Mouse (Mus musculus): ENCODE data around the gene Rere. TPM values are rescaled to one million over a fixed set of nuclear protein-coding genes. Genes with fewer than 3 reads are reported as not detected.
A peak's percentile ranks its signal among the peaks of the same experiment; 100 is the strongest.

Gene Rere
- polyA plus RNA-seq, 1 experiment from 2014 or later: 19.7 TPM

GRCm38 (mm10) chr4:150327476-150327875 lies 46.0 kb downstream of the Rere start:
- Histone ChIP-seq H3K4me2 (no peak overlapping the region), H3K9me3 (no peaks in the 10 kb centered on the region; the same call in 1 of the 2 replicates), H3K4me3 (no peak overlapping the region), H3K27ac (no peak overlapping the region), H3K9ac (no peak overlapping the region), H3K27me3 (no peaks in the 10 kb centered on the region), H3K4me1 (peaks cover 15% of the 10 kb centered on the region), H3K36me3 (peaks cover 4% of the 10 kb centered on the region; the same call in 1 of the 2 replicates)
- ATAC-seq (ENCODE audit: insufficient number of reproducible peaks, low FRiP score, low TSS enrichment, low read depth): no peak
- WGBS: 77% methylated on average over 4 of the region's 4 CpGs

GRCm38 (mm10) chr4:150333927-150334682 lies 52.7 kb downstream of the Rere start:
- ATAC-seq (ENCODE audit: insufficient number of reproducible peaks, low FRiP score, low TSS enrichment, low read depth): no peak
- WGBS: 58% methylated on average over 4 of the region's 4 CpGs
- H3K27me3 ChIP-seq: no peaks in the 10 kb centered on the region
- peaks cover 6% of the 10 kb centered on the region; the same call in 1 of the 2 replicates for H3K4me1 ChIP-seq
- H3K4me3 ChIP-seq: no peak overlapping the region
- H3K9me3 ChIP-seq: no peaks in the 10 kb centered on the region
- H3K36me3 ChIP-seq: peaks cover 4% of the 10 kb centered on the region; the same call in 1 of the 2 replicates
- H3K4me2 ChIP-seq: no peak overlapping the region
- H3K9ac ChIP-seq: no peak overlapping the region
- H3K27ac ChIP-seq: no peak overlapping the region

- Histone ChIP-seq H3K36me3 (no peaks in the 10 kb centered on the region), H3K4me2 (no peak overlapping the region), H3K9me3 (no peaks in the 10 kb centered on the region), H3K9ac (no peak overlapping the region), H3K27me3 (no peaks in the 10 kb centered on the region), H3K4me3 (no peak overlapping the region), H3K27ac (no peak overlapping the region), H3K4me1 (peaks cover 3% of the 10 kb centered on the region; the same call in 1 of the 2 replicates)
- no peak for ATAC-seq (ENCODE audit: insufficient number of reproducible peaks, low FRiP score, low TSS enrichment, low read depth)
- 98% methylated on average over 1 of the region's 1 CpGs for WGBS
Observed at GRCm38 (mm10) chr4:150337260-150337659, 55.8 kb downstream of the Rere start.

GRCm38 (mm10) chr4:150338906-150339650 lies 57.6 kb downstream of the Rere start:
- H3K4me2 ChIP-seq: no peak overlapping the region
- H3K4me3 ChIP-seq: no peak overlapping the region
- no peak overlapping the region for H3K27ac ChIP-seq
- peaks cover 3% of the 10 kb centered on the region; the same call in 1 of the 2 replicates for H3K4me1 ChIP-seq
- ATAC-seq (ENCODE audit: insufficient number of reproducible peaks, low FRiP score, low TSS enrichment, low read depth): peak; percentile 40; the same call in 1 of the 2 replicates
- no peaks in the 10 kb centered on the region for H3K27me3 ChIP-seq
- no peaks in the 10 kb centered on the region for H3K9me3 ChIP-seq
- H3K36me3 ChIP-seq: no peaks in the 10 kb centered on the region
- H3K9ac ChIP-seq: no peak overlapping the region
- WGBS: 46% methylated on average over 8 of the region's 8 CpGs

- no peak for ATAC-seq (ENCODE audit: insufficient number of reproducible peaks, low FRiP score, low TSS enrichment, low read depth)
- H3K4me3 ChIP-seq: no peak overlapping the region
- no peak overlapping the region for H3K4me2 ChIP-seq
- H3K9ac ChIP-seq: no peak overlapping the region
- WGBS: 86% methylated on average over 6 of the region's 6 CpGs
- H3K4me1 ChIP-seq: peaks cover 3% of the 10 kb centered on the region; the same call in 1 of the 2 replicates
- H3K27ac ChIP-seq: no peak overlapping the region
- H3K9me3 ChIP-seq: no peaks in the 10 kb centered on the region
- H3K27me3 ChIP-seq: no peaks in the 10 kb centered on the region
- no peaks in the 10 kb centered on the region for H3K36me3 ChIP-seq
Observed at GRCm38 (mm10) chr4:150340796-150341525, 59.5 kb downstream of the Rere start.

- Histone ChIP-seq H3K4me1 (peaks cover 8% of the 10 kb centered on the region; the same call in 1 of the 2 replicates), H3K27ac (no peak overlapping the region), H3K9ac (no peak overlapping the region), H3K9me3 (no peaks in the 10 kb centered on the region), H3K4me3 (no peak overlapping the region), H3K27me3 (no peaks in the 10 kb centered on the region), H3K4me2 (no peak overlapping the region), H3K36me3 (no peaks in the 10 kb centered on the region)
- WGBS: 69% methylated on average over 3 of the region's 3 CpGs
- no peak for ATAC-seq (ENCODE audit: insufficient number of reproducible peaks, low FRiP score, low TSS enrichment, low read depth)
Observed at GRCm38 (mm10) chr4:150344526-150344925, 63.1 kb downstream of the Rere start.

GRCm38 (mm10) chr4:150346651-150347386 lies 65.4 kb downstream of the Rere start:
- no peak for ATAC-seq (ENCODE audit: insufficient number of reproducible peaks, low FRiP score, low TSS enrichment, low read depth)
- no peak overlapping the region for H3K9ac ChIP-seq
- WGBS: 37% methylated on average over 4 of the region's 4 CpGs

GRCm38 (mm10) chr4:150347387-150347672 lies 65.9 kb downstream of the Rere start:
- Histone ChIP-seq H3K27ac (no peak overlapping the region), H3K4me3 (no peak overlapping the region), H3K36me3 (no peaks in the 10 kb centered on the region), H3K4me2 (no peak overlapping the region), H3K27me3 (no peaks in the 10 kb centered on the region), H3K9me3 (no peaks in the 10 kb centered on the region), H3K9ac (no peak overlapping the region), H3K4me1 (peaks cover 10% of the 10 kb centered on the region; the same call in 1 of the 2 replicates)
- no peak for ATAC-seq (ENCODE audit: insufficient number of reproducible peaks, low FRiP score, low TSS enrichment, low read depth)
- WGBS: 11% methylated on average over 2 of the region's 2 CpGs

More at GRCm38 (mm10) chr4:150346651-150347386, 65.4 kb downstream of the Rere start:
- no peaks in the 10 kb centered on the region for H3K36me3 ChIP-seq
- no peak overlapping the region for H3K27ac ChIP-seq
- no peaks in the 10 kb centered on the region for H3K27me3 ChIP-seq
- no peak overlapping the region for H3K4me2 ChIP-seq
- H3K4me1 ChIP-seq: peaks cover 10% of the 10 kb centered on the region; the same call in 1 of the 2 replicates
- H3K4me3 ChIP-seq: no peak overlapping the region
- H3K9me3 ChIP-seq: no peaks in the 10 kb centered on the region

- peaks cover 10% of the 10 kb centered on the region; the same call in 1 of the 2 replicates for H3K4me1 ChIP-seq
- H3K36me3 ChIP-seq: no peaks in the 10 kb centered on the region
- WGBS: 81% methylated on average over 6 of the region's 6 CpGs
- ATAC-seq (ENCODE audit: insufficient number of reproducible peaks, low FRiP score, low TSS enrichment, low read depth): no peak
- no peaks in the 10 kb centered on the region for H3K9me3 ChIP-seq
- no peak overlapping the region for H3K27ac ChIP-seq
- no peaks in the 10 kb centered on the region for H3K27me3 ChIP-seq
- H3K4me3 ChIP-seq: no peak overlapping the region
- no peak overlapping the region for H3K9ac ChIP-seq
- H3K4me2 ChIP-seq: no peak overlapping the region
Observed at GRCm38 (mm10) chr4:150349680-150350101, 68.2 kb downstream of the Rere start.

GRCm38 (mm10) chr4:150351419-150352075 lies 70.1 kb downstream of the Rere start:
- Histone ChIP-seq H3K27ac (no peak overlapping the region), H3K4me2 (no peak overlapping the region), H3K36me3 (no peaks in the 10 kb centered on the region), H3K9ac (no peak overlapping the region), H3K9me3 (no peaks in the 10 kb centered on the region), H3K27me3 (no peaks in the 10 kb centered on the region), H3K4me3 (no peak overlapping the region), H3K4me1 (peaks cover 10% of the 10 kb centered on the region; the same call in 1 of the 2 replicates)
- no peak for ATAC-seq (ENCODE audit: insufficient number of reproducible peaks, low FRiP score, low TSS enrichment, low read depth)
- WGBS: 46% methylated on average over 7 of the region's 7 CpGs

GRCm38 (mm10) chr4:150352736-150353135 lies 71.3 kb downstream of the Rere start:
- no peak overlapping the region for H3K4me2 ChIP-seq
- no peak overlapping the region for H3K4me3 ChIP-seq
- peaks cover 8% of the 10 kb centered on the region; the same call in 1 of the 2 replicates for H3K4me1 ChIP-seq
- no peak overlapping the region for H3K9ac ChIP-seq
- no peaks in the 10 kb centered on the region for H3K9me3 ChIP-seq
- WGBS: 74% methylated on average over 2 of the region's 2 CpGs
- H3K36me3 ChIP-seq: no peaks in the 10 kb centered on the region
- no peak overlapping the region for H3K27ac ChIP-seq
- H3K27me3 ChIP-seq: no peaks in the 10 kb centered on the region
- ATAC-seq (ENCODE audit: insufficient number of reproducible peaks, low FRiP score, low TSS enrichment, low read depth): no peak
